Mouse (Mus musculus) spleen, adult 18-20 months (tissue): ENCODE data around the gene Hal.
"Not testable (repeated sequence)": the region's sequence is repeated elsewhere in the genome, so short reads cannot be mapped to it uniquely, and the experiment has no call there.

Experiments used
- DNase-seq, 2 experiments: peaks; one replicate each; pipeline ENCODE4 v3.0.0; 2022; ENCODE audit warnings: mixed read lengths in 2 of 2

Hal gene

GRCm38 (mm10) chr10:93517754-93518153 lies 29.2 kb downstream of the Hal start:
- no peak for DNase-seq

GRCm38 (mm10) chr10:93518186-93518585 lies 29.6 kb downstream of the Hal start:
- DNase-seq: no peak

DNA sequence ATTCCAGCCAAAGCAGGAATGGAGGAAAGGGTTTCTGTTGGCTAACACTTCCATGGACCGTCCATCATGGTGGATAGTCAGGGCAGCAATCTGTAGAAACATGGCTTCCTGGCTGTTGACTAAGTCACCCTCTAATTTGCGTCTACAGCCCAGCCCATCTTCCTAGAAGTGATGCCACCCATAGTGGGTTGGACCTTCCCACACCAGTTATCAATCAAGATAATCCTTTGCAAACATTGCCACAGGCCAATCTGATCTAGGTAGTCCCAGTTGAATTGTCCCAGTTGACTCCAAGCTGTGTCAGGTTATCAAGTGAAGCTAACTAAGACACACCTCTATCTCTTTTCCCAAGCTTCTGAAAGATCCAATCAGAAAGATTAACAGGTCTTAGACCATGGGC lies 30.1 kb downstream of the Hal start:
- no peak for DNase-seq

DNA sequence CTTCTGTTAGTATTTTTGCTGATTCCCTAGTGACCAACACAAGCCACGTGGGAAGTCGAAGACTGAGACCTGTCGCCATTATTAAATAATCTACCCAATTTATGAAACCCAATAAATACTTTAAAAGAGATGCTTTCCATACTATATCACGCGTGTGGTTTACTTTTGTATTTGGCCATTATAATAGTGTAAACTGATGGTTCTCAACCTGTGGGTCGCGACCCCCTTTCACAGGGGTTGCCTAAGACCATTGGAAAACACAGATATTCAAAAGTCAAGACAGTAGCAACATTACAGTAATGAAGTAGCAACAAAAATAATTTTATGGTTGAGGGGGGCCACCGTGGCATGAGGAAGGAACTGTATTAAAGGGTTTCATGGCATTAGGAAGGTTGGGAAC lies 30.6 kb downstream of the Hal start:
- no peak for DNase-seq

DNA sequence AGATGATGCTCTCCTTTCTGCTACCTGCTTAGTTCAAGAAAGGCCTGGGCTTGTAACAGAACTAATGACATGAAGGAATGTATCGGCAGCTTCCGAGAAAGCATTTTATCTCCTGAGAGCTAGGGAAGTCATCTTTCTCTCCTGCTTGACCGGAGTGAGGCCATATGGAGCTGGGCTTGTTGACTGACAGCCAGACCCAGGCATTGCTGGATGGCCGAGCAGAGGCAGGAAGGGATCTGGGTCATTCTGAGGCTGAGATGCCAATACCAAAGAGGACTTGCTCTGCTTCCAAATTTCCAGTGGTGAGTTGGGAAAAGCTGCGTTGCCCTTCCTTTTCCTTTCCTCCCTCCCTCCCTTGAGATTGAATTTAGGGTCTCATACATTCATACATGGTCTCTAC lies 31.2 kb downstream of the Hal start:
- no peak for DNase-seq

DNA sequence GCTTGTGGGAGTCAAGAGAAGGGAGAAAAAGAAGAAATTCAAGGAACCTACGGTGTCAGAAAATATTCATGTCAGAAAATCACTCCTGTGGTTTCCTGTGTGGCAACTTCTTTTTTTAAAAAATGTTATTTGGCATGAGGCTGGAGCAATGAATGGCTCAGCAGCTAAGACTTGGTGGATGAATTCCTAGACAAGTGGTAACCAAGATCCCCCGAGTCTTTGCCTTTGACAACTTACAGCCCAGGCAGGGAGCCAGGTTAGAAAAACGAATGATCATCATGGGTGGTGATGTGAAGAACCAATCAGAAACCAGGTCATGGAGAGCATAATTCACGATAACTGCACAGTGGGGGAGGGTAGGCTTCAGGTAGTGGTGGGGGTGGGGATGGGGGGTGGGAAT lies 32.4 kb downstream of the Hal start:
- DNase-seq: no peak

DNA sequence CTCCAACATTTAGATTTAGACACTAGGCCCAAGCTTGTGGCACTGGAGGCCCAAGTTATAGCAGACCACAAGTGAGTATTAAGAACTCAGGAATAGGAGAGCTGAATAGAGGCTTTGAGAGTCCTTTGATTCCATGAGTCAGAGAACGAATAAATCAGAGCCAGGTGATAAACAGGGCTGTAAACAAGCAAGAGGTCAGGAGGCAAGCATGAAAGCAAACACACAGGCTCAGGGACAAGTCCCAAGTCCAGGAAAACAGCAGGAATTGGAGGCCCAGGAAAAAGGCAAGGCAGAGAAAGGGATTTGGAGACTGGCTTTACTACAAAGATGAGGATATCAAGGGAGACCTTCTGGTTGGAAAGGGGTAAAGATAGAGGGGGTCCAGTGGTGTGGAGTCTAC lies 36.8 kb downstream of the Hal start:
- no peak for DNase-seq

GRCm38 (mm10) chr10:93538287-93538686 lies 49.7 kb downstream of the Hal start:
- DNase-seq: no peak

GRCm38 (mm10) chr10:93538818-93539217 lies 50.2 kb downstream of the Hal start:
- no peak for DNase-seq

- peak; percentile 73 to 75 for DNase-seq
Measured at GRCm38 (mm10) chr10:93539775-93540430, 51.3 kb downstream of the Hal start, which contains the start of gene Amdhd1. Gene Amdhd1 (minus strand): TSS chr10:93540033.

DNA sequence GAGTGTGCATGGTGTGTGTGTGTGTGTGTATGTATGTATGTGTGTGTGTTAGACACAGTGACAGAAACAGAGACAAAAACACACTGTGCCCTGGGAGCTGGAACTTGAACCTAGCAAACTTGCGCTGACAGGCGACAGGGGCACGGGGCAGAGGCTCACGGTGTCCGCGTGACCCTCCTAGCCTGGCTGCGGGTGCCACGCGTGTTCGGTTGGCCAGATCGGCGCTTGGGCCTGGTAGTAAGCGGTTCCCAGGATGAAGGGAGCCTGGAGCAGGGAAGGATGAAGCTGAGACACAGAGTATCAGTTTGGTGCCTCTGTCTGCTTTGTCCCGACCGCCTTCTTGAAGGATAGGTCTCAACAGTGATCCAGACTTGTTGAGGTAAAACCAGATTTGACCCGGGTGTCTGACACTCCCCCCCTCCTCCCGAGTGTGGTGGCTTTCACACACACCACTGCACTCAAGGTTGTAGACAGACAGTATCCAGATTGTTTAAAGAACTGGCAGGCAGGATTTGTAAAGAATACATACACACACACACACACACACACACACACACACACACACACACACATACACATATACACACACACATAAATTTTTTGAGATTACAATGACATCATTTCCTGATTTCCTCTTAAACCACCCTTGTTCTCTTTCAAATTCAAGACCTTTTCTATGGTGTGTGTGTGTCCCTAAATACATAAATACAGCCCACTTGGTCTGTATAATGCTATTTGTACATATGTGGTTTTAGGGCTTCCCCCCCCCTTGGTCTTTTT lies 52.1 kb downstream of the Hal start, which contains the start of gene Ccdc38:
TSS of gene Ccdc38 (plus strand) at position 202 of the 780 bp plus-strand sequence.
- DNase-seq: peak in 1 of 2 experiments; percentile 17

DNA sequence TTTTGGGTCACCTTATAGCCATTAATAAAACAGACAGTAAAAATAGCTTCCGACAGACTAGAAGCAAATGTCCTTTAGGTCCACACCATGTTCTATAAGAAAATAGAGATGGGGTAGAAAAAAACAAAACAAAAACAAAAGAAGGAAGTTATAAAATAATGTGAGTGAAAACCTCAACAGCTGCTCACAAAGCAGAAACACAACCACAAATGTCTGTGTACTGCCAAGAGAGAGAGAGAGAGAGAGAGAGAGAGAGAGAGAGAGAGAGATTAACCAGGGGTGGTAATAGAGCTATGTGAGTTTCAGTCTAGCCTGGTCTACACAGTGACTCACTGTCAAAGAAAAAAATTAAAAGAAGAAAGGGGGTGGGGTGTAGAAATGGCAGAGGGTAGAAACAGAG lies 53.0 kb downstream of the Hal start:
- DNase-seq: no peak

DNA sequence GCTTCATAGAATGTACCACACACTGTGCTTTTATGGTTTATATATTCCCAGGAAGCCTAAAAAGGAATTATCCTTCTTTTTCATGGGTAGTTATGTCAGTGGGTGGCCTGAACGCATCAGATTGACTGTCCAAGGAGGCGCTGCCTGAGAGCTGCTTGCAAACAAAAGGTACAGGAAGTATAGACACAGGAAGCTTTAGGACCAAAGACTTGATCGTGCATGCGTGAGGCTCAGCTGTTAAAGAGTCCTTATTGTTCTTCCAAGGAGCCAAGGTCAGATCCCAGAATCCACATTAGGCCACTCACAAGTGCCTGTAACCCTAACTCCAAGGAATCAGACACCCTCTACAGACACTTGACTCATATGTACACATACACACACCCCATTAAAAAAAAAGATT lies 53.8 kb downstream of the Hal start:
- no peak for DNase-seq

GRCm38 (mm10) chr10:93543176-93543575 lies 54.6 kb downstream of the Hal start:
- DNase-seq: no peak

DNA sequence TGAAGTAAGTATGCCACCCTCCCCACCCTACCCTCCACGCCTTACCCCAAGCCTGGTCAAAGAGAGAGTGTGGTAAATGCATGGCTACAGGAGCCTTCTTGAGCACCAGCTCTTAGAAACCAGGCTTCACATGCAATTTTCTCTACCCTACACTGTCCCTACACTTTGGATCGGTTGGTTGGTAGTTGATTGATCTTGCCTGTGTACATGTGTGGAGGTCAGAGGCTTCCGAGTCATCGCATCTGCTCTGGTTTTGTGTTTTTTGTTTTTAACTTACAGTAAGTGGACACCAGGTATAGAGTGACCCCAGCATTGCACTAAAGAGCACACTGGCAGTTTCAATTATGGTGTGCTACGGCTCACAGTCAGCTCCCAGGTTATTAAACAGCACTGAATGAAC lies 55.6 kb downstream of the Hal start:
- no peak for DNase-seq

DNA sequence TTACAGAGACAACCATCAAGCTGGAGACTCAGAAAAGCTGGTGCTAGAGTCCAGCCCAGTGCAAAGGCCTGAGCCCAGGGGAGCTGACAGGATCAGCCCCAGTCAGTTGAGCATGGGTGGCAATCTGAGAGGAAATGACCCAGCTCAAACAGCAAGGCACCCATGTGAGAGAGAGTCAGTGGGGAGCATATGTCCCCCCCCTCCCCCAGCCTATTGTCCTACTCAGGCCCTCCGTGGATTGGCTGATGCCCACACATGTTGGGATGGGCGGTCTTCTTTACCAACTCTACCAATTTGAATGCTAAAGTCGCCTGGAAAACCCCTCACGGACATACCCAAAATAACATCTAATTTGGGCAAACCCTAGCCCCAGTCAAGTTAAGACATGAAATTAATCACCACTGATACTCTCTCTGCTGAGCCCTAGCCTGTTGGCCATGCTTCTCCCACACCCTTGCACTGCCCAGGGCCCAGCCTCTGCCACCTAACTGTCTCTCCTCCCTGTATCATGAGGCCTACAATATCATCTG lies 59.2 kb downstream of the Hal start:
- DNase-seq: no peak

GRCm38 (mm10) chr10:93548991-93549390 lies 60.4 kb downstream of the Hal start:
- DNase-seq: peak; percentile 46 to 76

DNA sequence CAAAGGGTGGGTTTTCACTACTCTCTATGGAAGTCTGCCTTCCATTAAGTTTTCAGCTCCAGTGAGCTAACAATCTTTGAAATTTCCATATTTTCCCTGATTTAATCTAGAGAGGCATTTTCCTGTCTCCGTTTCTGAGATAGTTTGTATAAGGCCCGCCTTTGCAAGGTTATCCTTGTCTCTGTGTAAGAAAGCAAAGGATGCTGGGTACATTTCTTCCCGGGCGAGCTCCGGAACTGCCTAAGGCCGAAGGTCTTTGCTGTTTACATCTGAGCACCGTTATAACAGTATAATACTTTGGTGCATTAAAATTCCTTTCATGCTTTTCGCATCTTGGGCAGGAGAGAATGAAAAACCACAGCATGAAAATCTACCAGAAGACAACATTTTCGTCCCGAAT lies 61.3 kb downstream of the Hal start:
- DNase-seq: no peak

- no peak for DNase-seq
Measured at GRCm38 (mm10) chr10:93552596-93552995, 64.0 kb downstream of the Hal start.

DNA sequence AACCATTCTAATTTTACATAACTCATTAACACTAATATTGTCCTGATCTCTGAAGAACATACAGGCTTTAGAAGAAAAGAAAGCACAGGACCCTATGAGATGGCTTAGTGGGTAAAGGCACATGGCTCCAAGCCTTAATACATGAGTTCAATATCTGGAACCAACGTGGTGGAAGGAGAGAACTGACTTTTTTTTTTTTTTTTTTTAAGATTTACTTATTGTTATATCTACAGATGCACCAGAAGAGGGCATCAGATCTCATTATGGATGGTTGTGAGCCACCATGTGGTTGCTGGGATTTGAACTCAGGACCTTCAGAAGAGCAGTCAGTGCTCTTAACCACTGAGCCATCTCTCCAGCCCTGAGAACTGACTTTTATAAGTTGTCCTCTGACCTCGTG lies 69.4 kb downstream of the Hal start:
- not testable (repeated sequence) for DNase-seq

DNA sequence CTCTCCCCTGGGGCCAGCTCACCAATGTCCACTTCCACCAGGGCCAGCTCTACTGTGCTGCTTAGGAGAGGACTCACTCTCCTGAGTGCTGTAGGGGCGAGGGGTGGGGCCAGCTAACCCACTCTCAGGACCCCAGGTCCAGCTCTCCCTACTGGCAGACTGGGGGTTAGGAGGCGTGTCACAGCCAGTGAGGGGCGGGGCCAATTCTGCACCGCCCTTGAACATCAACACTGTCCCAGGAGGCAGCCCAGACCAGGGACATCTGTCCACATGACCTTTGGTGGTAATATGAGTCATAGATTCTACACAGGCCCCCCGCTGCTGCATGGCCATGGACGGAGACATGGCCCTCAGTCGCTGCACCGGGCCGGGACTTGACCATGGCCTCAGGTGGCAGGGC lies 71.2 kb downstream of the Hal start:
- no peak for DNase-seq

- no peak for DNase-seq
Measured at GRCm38 (mm10) chr10:93564518-93565090, 76.0 kb downstream of the Hal start.

DNA sequence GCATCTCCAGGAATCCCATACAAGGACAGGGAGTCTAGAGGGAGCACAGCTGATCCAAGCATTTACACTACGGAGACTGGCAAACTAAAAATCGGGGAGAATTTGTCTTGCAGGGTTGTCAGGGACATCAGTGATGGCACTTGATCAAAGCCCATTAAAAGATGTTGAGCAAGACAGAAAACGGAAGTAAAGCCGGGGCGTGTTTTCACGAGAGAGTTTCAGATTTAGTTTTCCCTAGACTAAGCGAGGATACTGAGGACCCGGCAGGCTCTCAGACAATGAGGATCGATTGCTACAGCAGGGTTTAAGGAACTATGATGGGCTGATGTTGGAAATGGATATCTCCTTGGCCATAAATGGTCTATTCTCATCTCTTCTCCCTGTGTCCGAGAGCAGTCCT lies 78.5 kb downstream of the Hal start:
- DNase-seq: no peak
